8 mouse cellular contexts compared by ENCODE assay signal in the genomic region with DNA sequence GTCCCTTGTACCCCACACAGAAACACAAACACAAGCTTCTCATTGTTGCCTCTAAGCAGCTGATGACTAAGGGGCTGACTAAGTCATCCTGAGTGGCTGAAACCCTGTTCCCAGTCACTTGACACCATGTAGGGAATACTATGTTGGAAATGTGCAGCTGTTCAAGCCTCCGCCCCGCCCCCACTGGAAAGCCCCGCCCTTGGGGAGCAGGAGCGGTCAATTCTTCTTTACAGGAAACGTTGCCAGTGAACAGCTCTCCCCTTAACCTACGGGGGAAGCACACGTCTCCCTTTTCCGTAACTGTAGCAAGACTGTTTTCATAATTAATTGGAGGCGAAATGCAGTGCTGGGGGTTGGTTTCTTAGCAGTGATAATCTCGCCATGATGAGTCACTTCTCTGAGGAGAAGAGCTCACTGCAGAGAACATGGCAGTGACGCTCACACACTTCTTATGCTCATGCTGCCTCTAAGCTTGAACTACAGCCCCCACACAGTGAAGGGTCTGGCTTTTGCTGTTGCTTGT. TPM values are rescaled to one million over a fixed set of nuclear protein-coding genes. Genes with fewer than 3 reads are reported as not detected.
DNase-seq lines count a peak whose midpoint lies in the region; ATAC-seq lines count a peak whose summit lies in the region.

No protein-coding gene starts in this region.

- peak; percentile 81 for DNase-seq in MN1 (ENCODE audit: low spot score)
- DNase-seq in cerebellum, postnatal 14 days = peak; percentile 52 to 69
- peak; percentile 85 for DNase-seq in gastrocnemius, adult 18-20 months (ENCODE audit: low spot score)
- DNase-seq in layer of hippocampus, postnatal 25 days (ENCODE audit: extremely low spot score in 1 of 2, low spot score in 1 of 2) = peak; percentile 41
- peak; percentile 92 for DNase-seq in lung, postnatal 10 days
- DNase-seq in retina, embryonic 14.5 days (ENCODE audit: low spot score) = peak; percentile 61
- DNase-seq in urinary bladder, postnatal 36 days (ENCODE audit: low spot score in 2 of 2) = peak; percentile 64 to 69

- no peaks in the 10 kb centered on the region for H3K27me3 ChIP-seq in hindbrain, embryonic 15.5 days

- peaks cover 7% of the 10 kb centered on the region; the same call in 1 of the 2 replicates for H3K4me1 ChIP-seq in hindbrain, embryonic 15.5 days (replicated peaks)

- H3K9ac ChIP-seq in hindbrain, embryonic 15.5 days = peak overlapping the region; percentile 27

- no peaks in the 10 kb centered on the region for H3K9me3 ChIP-seq in hindbrain, embryonic 15.5 days

- H3K27ac ChIP-seq in hindbrain, embryonic 15.5 days (replicated peaks) = peak overlapping the region; percentile 55

- ATAC-seq in hindbrain, embryonic 15.5 days (ENCODE audit: low FRiP score, low read depth) = peak; percentile 82

- H3K36me3 ChIP-seq in hindbrain, embryonic 15.5 days = no peaks in the 10 kb centered on the region

- peak overlapping the region; percentile 48 for H3K4me2 ChIP-seq in hindbrain, embryonic 15.5 days

- H3K4me3 ChIP-seq in hindbrain, embryonic 15.5 days = peak overlapping the region; percentile 34

- 14% methylated on average over 11 of the region's 11 CpGs for WGBS in hindbrain, embryonic 15.5 days

RNA-seq across cellular contexts. Expression of gene Cfl2, which starts 27.7 kb away (rescaled TPM):
- 100 to 1,000 TPM; 462 to 524 TPM for total RNA-seq in gastrocnemius, adult 18-20 months (2021)
- 298 and 300 TPM in 2 replicates for polyA plus RNA-seq in hindbrain, embryonic 15.5 days (2015; fragmentation: Nextera tagmentation; extraction: Ambion mirVana)
- total RNA-seq in layer of hippocampus, postnatal 25 days (2021) = 100 to 1,000 TPM; 106 to 116 TPM

RNA-seq across cellular contexts. Expression of gene Snx6, which starts 39.5 kb away (rescaled TPM):
- 10 to 100 TPM; 17.0 to 17.6 TPM for total RNA-seq in gastrocnemius, adult 18-20 months (2021)
- 152 and 154 TPM in 2 replicates for polyA plus RNA-seq in hindbrain, embryonic 15.5 days (2015; fragmentation: Nextera tagmentation; extraction: Ambion mirVana)
- total RNA-seq in layer of hippocampus, postnatal 25 days (2021) = 10 to 100 TPM; 47.2 to 49.8 TPM

Comparison
In these comparisons a context has a peak if more than half of its experiments do, and no peak if none do; other contexts are left out.
1. Peak in every context shown above with its lines: DNase-seq, ATAC-seq, H3K4me3 ChIP-seq and H3K27ac ChIP-seq.
2. DNase-seq: peak in every context shown above with its lines; median percentile 92 in lung, postnatal 10 days; 85 in gastrocnemius, adult 18-20 months; 81 in MN1; 66 in urinary bladder, postnatal 36 days; 61 in retina, embryonic 14.5 days; 60 in cerebellum, postnatal 14 days; 41 in layer of hippocampus, postnatal 25 days.